Mouse (Mus musculus) thymus, postnatal 10 days (tissue): ENCODE data around the gene Mdm2.
"Not testable (repeated sequence)": the region's sequence is repeated elsewhere in the genome, so short reads cannot be mapped to it uniquely, and the experiment has no call there.

Experiments used
- DNase-seq, 2 experiments: peaks; one replicate each; pipeline ENCODE4 v3.0.0; 2021; ENCODE audit warnings: low spot score in 2 of 2

Mdm2 gene

GRCm38 (mm10) chr10:117733626-117734025 is 23.1 kb upstream of the Mdm2 start:
- DNase-seq = not testable (repeated sequence)

GRCm38 (mm10) chr10:117732962-117733592 is 22.5 kb upstream of the Mdm2 start:
- no peak for DNase-seq

GRCm38 (mm10) chr10:117732184-117732583 is 21.6 kb upstream of the Mdm2 start:
- no peak for DNase-seq

- DNase-seq = peak; percentile 54 to 65
Measured at GRCm38 (mm10) chr10:117731244-117732101, 20.9 kb upstream of the Mdm2 start.

- DNase-seq = no peak
Measured at GRCm38 (mm10) chr10:117730637-117731203, 20.2 kb upstream of the Mdm2 start.

- DNase-seq = no peak
Measured at GRCm38 (mm10) chr10:117730140-117730539, 19.6 kb upstream of the Mdm2 start.

GRCm38 (mm10) chr10:117729139-117729814 is 18.7 kb upstream of the Mdm2 start:
- no peak for DNase-seq

- DNase-seq = no peak
Measured at GRCm38 (mm10) chr10:117728574-117728973, 18.0 kb upstream of the Mdm2 start.

GRCm38 (mm10) chr10:117727518-117728110 is 17.1 kb upstream of the Mdm2 start:
- no peak for DNase-seq

GRCm38 (mm10) chr10:117726888-117727385 is 16.4 kb upstream of the Mdm2 start:
- DNase-seq = no peak

- DNase-seq = no peak
Measured at GRCm38 (mm10) chr10:117726350-117726749, 15.8 kb upstream of the Mdm2 start.

GRCm38 (mm10) chr10:117725671-117726070 is 15.1 kb upstream of the Mdm2 start:
- DNase-seq = no peak

- DNase-seq = no peak
Measured at GRCm38 (mm10) chr10:117724804-117725361, 14.3 kb upstream of the Mdm2 start.

- no peak for DNase-seq
Measured at GRCm38 (mm10) chr10:117724136-117724718, 13.7 kb upstream of the Mdm2 start.

GRCm38 (mm10) chr10:117718161-117719119 is 7.9 kb upstream of the Mdm2 start:
- no peak for DNase-seq

- DNase-seq = no peak
Measured at GRCm38 (mm10) chr10:117717583-117717982, 7.0 kb upstream of the Mdm2 start.

- DNase-seq = no peak
Measured at GRCm38 (mm10) chr10:117716686-117717085, 6.1 kb upstream of the Mdm2 start.

GRCm38 (mm10) chr10:117715654-117716053 is 5.1 kb upstream of the Mdm2 start:
- not testable (repeated sequence) for DNase-seq

GRCm38 (mm10) chr10:117714928-117715500 is 4.5 kb upstream of the Mdm2 start:
- no peak for DNase-seq
